Mouse (Mus musculus): ENCODE results near the gene Lmo2. TPM values are rescaled to one million over a fixed set of nuclear protein-coding genes. Genes with fewer than 3 reads are reported as not detected.

The Lmo2 gene
- polyA plus RNA-seq, 1 experiment from 2014 or later = 35.6 TPM

- ATAC-seq (ENCODE audit: insufficient number of reproducible peaks, low FRiP score, low TSS enrichment, low read depth) (no peak), DNase-seq (ENCODE audit: low spot score) (no peak)
- H3K4me2 ChIP-seq (ENCODE audit: low read depth, severe bottlenecking) = no peak overlapping the region
- no peak overlapping the region for H3K27ac ChIP-seq (replicated peaks; ENCODE audit: low read depth, low read length)
- no peaks in the 10 kb centered on the region for H3K27me3 ChIP-seq (ENCODE audit: control insufficient read depth, insufficient read depth, low read length)
- no peak overlapping the region for H3K9ac ChIP-seq (ENCODE audit: low read length)
- H3K4me1 ChIP-seq (ENCODE audit: control insufficient read depth, insufficient read depth, low read length) = peaks cover 6% of the 10 kb centered on the region
- no peaks in the 10 kb centered on the region for H3K36me3 ChIP-seq (ENCODE audit: control insufficient read depth, insufficient read depth, low read length)
- 50% methylated on average over 8 of the region's 8 CpGs for WGBS
- H3K4me3 ChIP-seq (ENCODE audit: low read depth, low read length) = no peak overlapping the region
- H3K9me3 ChIP-seq (ENCODE audit: control insufficient read depth, low read length) = no peaks in the 10 kb centered on the region
These were observed 9.7 kb upstream of the Lmo2 start for GRCm38 (mm10) chr2:103947982-103948655.

GRCm38 (mm10) chr2:103953050-103953835 is 4.5 kb upstream of the Lmo2 start:
- H3K27ac ChIP-seq (replicated peaks; ENCODE audit: low read depth, low read length) = no peak overlapping the region
- WGBS = 87% methylated on average over 6 of the region's 6 CpGs
- no peaks in the 10 kb centered on the region for H3K4me1 ChIP-seq (ENCODE audit: control insufficient read depth, insufficient read depth, low read length)
- H3K9me3 ChIP-seq (ENCODE audit: control insufficient read depth, low read length) = no peaks in the 10 kb centered on the region
- no peak overlapping the region for H3K4me2 ChIP-seq (ENCODE audit: low read depth, severe bottlenecking)
- H3K9ac ChIP-seq (ENCODE audit: low read length) = no peak overlapping the region
- DNase-seq (ENCODE audit: low spot score) (no peak), ATAC-seq (ENCODE audit: insufficient number of reproducible peaks, low FRiP score, low TSS enrichment, low read depth) (no peak)
- H3K4me3 ChIP-seq (ENCODE audit: low read depth, low read length) = no peak overlapping the region
- H3K27me3 ChIP-seq (ENCODE audit: control insufficient read depth, insufficient read depth, low read length) = no peaks in the 10 kb centered on the region
- H3K36me3 ChIP-seq (ENCODE audit: control insufficient read depth, insufficient read depth, low read length) = no peaks in the 10 kb centered on the region

GRCm38 (mm10) chr2:103955714-103956113 is 2.1 kb upstream of the Lmo2 start:
- no peaks in the 10 kb centered on the region for H3K36me3 ChIP-seq (ENCODE audit: control insufficient read depth, insufficient read depth, low read length)
- H3K4me2 ChIP-seq (ENCODE audit: low read depth, severe bottlenecking) = no peak overlapping the region
- WGBS = 76% methylated on average over 3 of the region's 3 CpGs
- no peaks in the 10 kb centered on the region for H3K9me3 ChIP-seq (ENCODE audit: control insufficient read depth, low read length)
- no peak overlapping the region for H3K4me3 ChIP-seq (ENCODE audit: low read depth, low read length)
- DNase-seq (ENCODE audit: low spot score) = no peak
- H3K4me1 ChIP-seq (ENCODE audit: control insufficient read depth, insufficient read depth, low read length) = no peaks in the 10 kb centered on the region
- H3K9ac ChIP-seq (ENCODE audit: low read length) = no peak overlapping the region
- H3K27ac ChIP-seq (replicated peaks; ENCODE audit: low read depth, low read length) = no peak overlapping the region
- no peak for ATAC-seq (ENCODE audit: insufficient number of reproducible peaks, low FRiP score, low TSS enrichment, low read depth)
- no peaks in the 10 kb centered on the region for H3K27me3 ChIP-seq (ENCODE audit: control insufficient read depth, insufficient read depth, low read length)

- Histone ChIP-seq H3K4me3 (ENCODE audit: low read depth, low read length) (no peak overlapping the region), H3K27me3 (ENCODE audit: control insufficient read depth, insufficient read depth, low read length) (no peaks in the 10 kb centered on the region), H3K27ac (replicated peaks; ENCODE audit: low read depth, low read length) (no peak overlapping the region), H3K9ac (ENCODE audit: low read length) (no peak overlapping the region), H3K4me1 (ENCODE audit: control insufficient read depth, insufficient read depth, low read length) (no peaks in the 10 kb centered on the region), H3K9me3 (ENCODE audit: control insufficient read depth, low read length) (no peaks in the 10 kb centered on the region), H3K4me2 (ENCODE audit: low read depth, severe bottlenecking) (no peak overlapping the region), H3K36me3 (ENCODE audit: control insufficient read depth, insufficient read depth, low read length) (no peaks in the 10 kb centered on the region)
- no peak for ATAC-seq (ENCODE audit: insufficient number of reproducible peaks, low FRiP score, low TSS enrichment, low read depth)
- WGBS = 85% methylated on average over 6 of the region's 6 CpGs
- no peak for DNase-seq (ENCODE audit: low spot score)
These were observed 919 bp upstream of the Lmo2 start for GRCm38 (mm10) chr2:103956867-103957266.

GRCm38 (mm10) chr2:103958634-103959033 is 848 bp downstream of the Lmo2 start:
- H3K4me2 ChIP-seq (ENCODE audit: low read depth, severe bottlenecking) = no peak overlapping the region
- no peak for DNase-seq (ENCODE audit: low spot score)
- H3K9me3 ChIP-seq (ENCODE audit: control insufficient read depth, low read length) = no peaks in the 10 kb centered on the region
- H3K9ac ChIP-seq (ENCODE audit: low read length) = no peak overlapping the region
- no peak overlapping the region for H3K27ac ChIP-seq (replicated peaks; ENCODE audit: low read depth, low read length)
- no peak for ATAC-seq (ENCODE audit: insufficient number of reproducible peaks, low FRiP score, low TSS enrichment, low read depth)
- no peaks in the 10 kb centered on the region for H3K4me1 ChIP-seq (ENCODE audit: control insufficient read depth, insufficient read depth, low read length)
- no peak overlapping the region for H3K4me3 ChIP-seq (ENCODE audit: low read depth, low read length)
- no peaks in the 10 kb centered on the region for H3K36me3 ChIP-seq (ENCODE audit: control insufficient read depth, insufficient read depth, low read length)
- 81% methylated on average over 3 of the region's 3 CpGs for WGBS
- no peaks in the 10 kb centered on the region for H3K27me3 ChIP-seq (ENCODE audit: control insufficient read depth, insufficient read depth, low read length)

- ATAC-seq (ENCODE audit: insufficient number of reproducible peaks, low FRiP score, low TSS enrichment, low read depth) (no peak), DNase-seq (ENCODE audit: low spot score) (no peak)
- no peak overlapping the region for H3K4me3 ChIP-seq (ENCODE audit: low read depth, low read length)
- H3K27ac ChIP-seq (replicated peaks; ENCODE audit: low read depth, low read length) = no peak overlapping the region
- no peak overlapping the region for H3K9ac ChIP-seq (ENCODE audit: low read length)
- no peaks in the 10 kb centered on the region for H3K27me3 ChIP-seq (ENCODE audit: control insufficient read depth, insufficient read depth, low read length)
- H3K4me1 ChIP-seq (ENCODE audit: control insufficient read depth, insufficient read depth, low read length) = no peaks in the 10 kb centered on the region
- H3K36me3 ChIP-seq (ENCODE audit: control insufficient read depth, insufficient read depth, low read length) = no peaks in the 10 kb centered on the region
- H3K4me2 ChIP-seq (ENCODE audit: low read depth, severe bottlenecking) = no peak overlapping the region
- 83% methylated on average over 5 of the region's 5 CpGs for WGBS
- no peaks in the 10 kb centered on the region for H3K9me3 ChIP-seq (ENCODE audit: control insufficient read depth, low read length)
These were observed 1.3 kb downstream of the Lmo2 start for GRCm38 (mm10) chr2:103959066-103959465.

- ATAC-seq (ENCODE audit: insufficient number of reproducible peaks, low FRiP score, low TSS enrichment, low read depth) = no peak
- Histone ChIP-seq H3K27ac (replicated peaks; ENCODE audit: low read depth, low read length) (no peak overlapping the region), H3K9ac (ENCODE audit: low read length) (no peak overlapping the region), H3K36me3 (ENCODE audit: control insufficient read depth, insufficient read depth, low read length) (no peaks in the 10 kb centered on the region), H3K27me3 (ENCODE audit: control insufficient read depth, insufficient read depth, low read length) (no peaks in the 10 kb centered on the region), H3K4me3 (ENCODE audit: low read depth, low read length) (no peak overlapping the region), H3K9me3 (ENCODE audit: control insufficient read depth, low read length) (no peaks in the 10 kb centered on the region), H3K4me2 (ENCODE audit: low read depth, severe bottlenecking) (no peak overlapping the region), H3K4me1 (ENCODE audit: control insufficient read depth, insufficient read depth, low read length) (no peaks in the 10 kb centered on the region)
- WGBS = 92% methylated on average over 6 of the region's 6 CpGs
- DNase-seq (ENCODE audit: low spot score) = no peak
These were observed 1.8 kb downstream of the Lmo2 start for GRCm38 (mm10) chr2:103959574-103959973.

GRCm38 (mm10) chr2:103962349-103962748 is 4.6 kb downstream of the Lmo2 start:
- no peak overlapping the region for H3K4me3 ChIP-seq (ENCODE audit: low read depth, low read length)
- no peaks in the 10 kb centered on the region for H3K9me3 ChIP-seq (ENCODE audit: control insufficient read depth, low read length)
- H3K9ac ChIP-seq (ENCODE audit: low read length) = no peak overlapping the region
- no peaks in the 10 kb centered on the region for H3K4me1 ChIP-seq (ENCODE audit: control insufficient read depth, insufficient read depth, low read length)
- no peak overlapping the region for H3K27ac ChIP-seq (replicated peaks; ENCODE audit: low read depth, low read length)
- DNase-seq (ENCODE audit: low spot score) (no peak), ATAC-seq (ENCODE audit: insufficient number of reproducible peaks, low FRiP score, low TSS enrichment, low read depth) (no peak)
- no peaks in the 10 kb centered on the region for H3K36me3 ChIP-seq (ENCODE audit: control insufficient read depth, insufficient read depth, low read length)
- 88% methylated on average over 4 of the region's 4 CpGs for WGBS
- H3K27me3 ChIP-seq (ENCODE audit: control insufficient read depth, insufficient read depth, low read length) = no peaks in the 10 kb centered on the region
- H3K4me2 ChIP-seq (ENCODE audit: low read depth, severe bottlenecking) = no peak overlapping the region

All from limb, embryonic 11.5 days (tissue).